Mouse (Mus musculus): ENCODE measurements at regions not wholly inside any gene's neighbourhood (a gene's known extent, or its start where the extent isn't known, plus 50 kb on each side); places are given as distances from the start of the nearest gene placed in this dataset.

DNA sequence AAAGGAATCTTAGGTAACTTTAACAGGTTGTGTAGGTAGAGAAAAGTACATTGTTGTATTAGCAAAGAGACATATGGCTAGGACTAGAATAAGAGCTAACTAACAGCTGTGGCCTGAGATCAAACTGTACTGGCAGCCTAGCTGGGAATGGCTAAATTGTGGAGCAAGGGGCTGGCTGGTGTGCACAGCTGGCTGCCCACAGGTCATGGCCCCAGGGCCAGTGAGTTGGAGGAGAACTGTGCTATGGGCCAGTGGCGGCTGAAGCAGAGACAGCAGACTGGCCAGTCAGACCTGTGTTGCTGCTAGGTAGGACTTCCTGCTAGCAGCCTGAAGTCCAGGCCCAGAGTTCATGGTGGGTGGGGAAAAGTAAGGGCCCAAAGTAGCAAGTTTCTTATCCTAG lies 394.6 kb downstream of the Hace1 start:
- DNase-seq (ENCODE audit: low spot score) = no peak

DNA sequence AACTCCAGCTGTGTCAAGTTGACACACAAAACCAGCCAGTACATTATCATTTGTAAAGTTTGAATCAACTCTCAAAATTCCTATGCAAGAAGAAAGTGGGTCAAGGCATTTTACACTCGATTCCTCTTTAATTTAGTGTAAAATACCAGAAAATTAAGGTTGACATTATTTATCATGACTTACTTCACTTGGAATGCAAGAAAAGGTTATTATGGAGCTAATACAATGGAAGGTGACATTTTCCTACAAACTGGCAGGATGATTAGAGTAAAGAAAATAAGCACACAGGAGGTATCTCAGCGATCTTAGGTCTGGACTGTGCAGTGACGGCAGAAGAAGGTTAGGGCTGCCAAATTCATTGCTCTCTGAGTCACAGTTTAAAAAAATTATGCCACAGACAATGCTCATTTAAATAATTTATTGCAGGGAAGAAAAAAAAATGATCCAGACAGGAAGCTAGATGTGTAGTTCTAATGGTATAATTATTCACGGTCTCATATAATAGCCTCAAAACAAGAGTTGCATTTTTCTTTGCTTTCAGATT lies 405.2 kb downstream of the Hace1 start:
- no peak for DNase-seq (ENCODE audit: low spot score)

- DNase-seq (ENCODE audit: low spot score) = no peak
Observed at GRCm38 (mm10) chr10:45983671-45984335, 406.2 kb downstream of the Hace1 start.

GRCm38 (mm10) chr10:45986341-45986740 lies 408.7 kb downstream of the Hace1 start:
- no peak for DNase-seq (ENCODE audit: low spot score)

GRCm38 (mm10) chr10:46006319-46006718 lies 428.7 kb downstream of the Hace1 start:
- DNase-seq (ENCODE audit: low spot score) = no peak

GRCm38 (mm10) chr10:46011916-46012596 lies 434.4 kb downstream of the Hace1 start:
- DNase-seq (ENCODE audit: low spot score) = peak; percentile 36

DNA sequence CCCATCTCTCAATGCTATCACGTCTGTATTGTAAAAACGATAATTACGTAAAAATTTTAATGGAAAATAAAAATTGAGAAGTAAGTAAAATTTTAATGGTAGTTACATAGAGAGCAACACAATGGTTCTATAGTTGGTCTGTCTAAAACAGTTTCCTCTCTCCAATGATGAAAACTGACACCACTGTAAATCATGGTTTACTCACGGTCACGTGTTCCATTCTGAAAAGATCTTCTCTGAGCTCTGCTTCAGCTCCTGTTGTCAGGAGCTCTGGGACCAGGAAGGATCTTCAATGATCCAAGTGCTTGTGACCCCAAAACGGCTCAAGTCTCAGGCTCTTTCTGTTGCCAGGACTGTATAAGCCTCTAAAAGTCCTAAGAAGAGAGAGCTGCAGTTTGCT lies 435.0 kb downstream of the Hace1 start:
- DNase-seq (ENCODE audit: low spot score) = no peak

- no peak for DNase-seq (ENCODE audit: low spot score)
Observed at GRCm38 (mm10) chr10:46016295-46016694, 438.7 kb downstream of the Hace1 start.

DNA sequence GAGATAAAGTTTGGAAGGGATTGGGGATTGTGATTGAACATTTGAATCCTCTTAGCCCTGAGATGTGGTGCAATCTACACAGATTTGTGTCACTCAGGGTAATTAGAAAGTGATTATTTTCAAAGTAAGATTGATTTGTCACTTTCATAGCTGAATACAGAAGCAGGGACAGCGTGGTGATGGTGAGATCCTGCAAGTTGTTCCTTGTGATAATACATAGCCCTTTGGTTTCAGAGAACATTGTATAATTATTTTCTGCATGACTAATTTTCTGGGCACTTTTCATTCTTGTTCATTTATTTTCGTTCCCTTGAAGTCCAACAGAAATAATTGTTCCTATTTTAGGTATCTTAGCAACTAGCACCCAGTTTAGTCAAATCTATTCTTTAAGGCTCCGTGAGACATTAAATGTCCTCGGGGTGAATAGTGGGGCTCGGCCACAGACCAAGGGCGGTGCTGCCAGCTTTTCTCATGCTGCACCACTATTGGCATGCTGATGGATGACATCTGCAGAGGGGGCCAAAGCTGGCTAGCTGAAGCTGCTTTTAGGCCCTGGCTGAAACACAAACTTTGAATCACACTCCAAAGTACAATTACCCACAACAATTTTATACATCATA lies 468.0 kb downstream of the Hace1 start:
- DNase-seq (ENCODE audit: low spot score) = no peak

DNA sequence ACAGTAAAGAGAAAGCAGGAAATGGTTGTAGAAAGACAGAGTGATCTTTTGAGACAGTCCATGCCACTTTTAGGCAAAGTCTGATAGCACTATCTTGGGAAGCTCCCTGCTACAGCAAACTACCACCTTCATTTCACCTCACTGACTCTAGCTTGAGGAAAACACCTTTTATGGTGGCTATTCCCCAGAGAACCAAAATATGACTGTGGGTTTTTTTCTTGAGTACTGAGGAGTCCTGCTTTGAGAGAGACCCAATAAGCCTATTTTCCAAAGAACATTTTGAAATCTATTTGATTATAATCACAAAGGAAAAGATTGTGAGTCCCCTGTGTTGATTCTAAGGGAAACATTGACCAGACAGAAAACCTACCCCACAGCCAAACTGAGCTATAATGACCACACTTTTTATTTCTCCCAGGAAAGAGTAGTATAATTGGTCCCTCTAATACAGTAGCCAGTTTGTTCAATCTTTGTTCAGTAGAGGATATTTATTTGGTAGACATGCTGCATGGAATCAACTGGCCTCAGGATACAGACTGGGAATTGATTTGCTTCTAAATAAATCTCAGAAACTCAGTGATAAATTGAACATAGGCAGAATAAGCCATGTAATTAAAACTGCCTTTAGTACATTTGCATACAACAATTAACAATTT lies 468.6 kb downstream of the Hace1 start:
- DNase-seq (ENCODE audit: low spot score) = no peak

- DNase-seq (ENCODE audit: low spot score) = no peak
Observed at GRCm38 (mm10) chr10:46046890-46047414, 469.3 kb downstream of the Hace1 start.

DNA sequence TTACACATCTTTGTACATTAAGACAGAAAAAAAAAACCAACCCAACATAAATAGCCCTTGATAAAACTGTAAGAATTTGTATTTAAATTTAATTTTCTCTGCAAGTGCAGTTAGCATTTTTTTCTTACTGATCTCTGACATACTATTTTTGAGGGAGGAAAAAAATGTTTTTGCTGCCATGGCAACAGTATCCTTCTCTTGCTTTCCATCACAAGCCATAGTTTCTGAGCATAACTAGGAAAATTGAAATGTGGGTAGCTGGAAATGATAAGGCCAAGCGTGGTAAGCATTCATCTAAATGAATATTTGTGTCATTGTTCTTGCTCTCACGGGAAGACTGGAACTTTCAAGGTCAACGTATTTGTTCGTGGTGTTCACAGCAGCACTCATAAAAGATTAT lies 470.0 kb downstream of the Hace1 start:
- no peak for DNase-seq (ENCODE audit: low spot score)

DNA sequence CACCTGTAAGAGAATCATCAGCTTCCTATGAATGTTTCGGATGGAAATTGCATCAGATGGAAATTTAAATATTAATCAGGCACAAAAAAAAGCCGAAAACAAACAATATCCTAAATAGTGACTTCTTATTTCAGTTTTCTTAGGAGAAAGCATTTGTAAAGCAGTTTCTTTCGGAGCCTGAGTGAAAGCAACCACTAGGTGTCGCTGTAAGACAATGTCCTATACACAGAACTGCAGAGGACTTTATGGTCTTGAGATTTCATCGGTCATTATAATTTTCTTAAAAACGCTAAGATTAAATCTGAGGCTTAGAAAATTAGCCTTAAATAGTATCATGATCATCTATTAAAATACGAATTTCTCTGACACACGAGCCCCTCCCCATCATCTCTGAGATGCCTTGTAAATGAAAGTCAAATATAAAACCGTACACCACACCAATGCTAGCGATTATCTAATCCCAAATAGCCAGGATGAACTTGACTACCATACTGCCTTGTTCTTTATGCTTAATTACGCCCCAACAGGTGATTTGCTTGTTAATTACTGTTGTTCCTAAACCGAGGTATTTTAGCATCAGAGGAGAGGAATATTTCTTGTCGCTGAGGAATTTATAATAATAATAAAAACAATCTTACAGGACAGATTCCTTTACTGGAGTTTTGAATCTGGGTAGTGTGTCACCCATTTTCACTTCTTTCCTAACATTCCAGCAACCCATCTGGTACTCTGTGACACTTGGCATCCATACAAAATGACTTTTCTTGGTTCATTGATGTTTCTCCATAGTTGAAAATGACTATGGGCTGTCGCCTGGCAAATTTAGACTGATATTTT lies 480.0 kb downstream of the Hace1 start:
- peak; percentile 11 for DNase-seq (ENCODE audit: low spot score)

- DNase-seq (ENCODE audit: low spot score) = no peak
Observed at GRCm38 (mm10) chr10:46058199-46058472, 480.5 kb downstream of the Hace1 start.

GRCm38 (mm10) chr10:46059285-46059684 lies 481.7 kb downstream of the Hace1 start:
- no peak for DNase-seq (ENCODE audit: low spot score)

GRCm38 (mm10) chr10:46063831-46064230 lies 486.2 kb downstream of the Hace1 start:
- DNase-seq (ENCODE audit: low spot score) = no peak

GRCm38 (mm10) chr10:46070766-46071165 lies 493.1 kb downstream of the Hace1 start:
- DNase-seq (ENCODE audit: low spot score) = no peak

- no peak for DNase-seq (ENCODE audit: low spot score)
Observed at GRCm38 (mm10) chr10:46071220-46071619, 493.6 kb downstream of the Hace1 start.

DNA sequence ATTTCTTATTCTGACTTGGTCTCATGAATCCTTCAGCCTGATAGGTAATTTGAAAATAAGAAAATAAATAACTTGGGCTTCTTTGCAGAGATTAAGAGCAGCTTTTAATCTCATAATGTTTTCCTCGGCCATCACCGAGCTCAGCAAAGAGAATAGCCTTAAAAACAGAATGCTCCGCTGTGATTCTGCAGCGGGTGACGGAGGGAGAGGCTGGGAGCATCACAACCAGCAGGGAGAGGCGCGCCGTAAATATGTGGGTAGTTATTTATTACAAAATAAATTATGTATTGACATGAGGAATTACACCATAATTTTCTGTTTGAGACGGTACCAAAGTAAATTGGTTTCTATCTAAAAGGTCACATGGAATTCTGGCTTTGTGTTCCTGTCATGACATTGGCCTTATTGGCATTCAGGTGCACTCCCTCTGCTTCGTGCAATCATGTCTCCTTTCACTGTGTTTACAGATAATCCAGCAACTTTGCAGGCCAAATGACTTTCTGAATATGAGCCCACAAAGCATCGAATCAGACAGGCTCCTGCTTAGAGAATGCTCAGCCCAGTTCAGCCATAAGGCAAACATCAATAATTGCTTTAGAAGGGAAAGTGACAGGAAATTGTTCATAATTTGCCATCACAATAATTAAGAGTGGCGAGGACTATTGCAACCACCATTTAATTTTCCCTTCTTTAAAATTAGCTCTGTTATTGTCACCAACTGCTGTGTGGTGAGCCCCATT lies 494.4 kb downstream of the Hace1 start:
- no peak for DNase-seq (ENCODE audit: low spot score)

GRCm38 (mm10) chr10:46072550-46073470 lies 495.2 kb downstream of the Hace1 start:
- DNase-seq (ENCODE audit: low spot score) = no peak
